Mouse (Mus musculus): ENCODE measurements around the gene Lig4. TPM values are rescaled to one million over a fixed set of nuclear protein-coding genes. Genes with fewer than 3 reads are reported as not detected.

The Lig4 gene
- 1 to 10 TPM; 7.1 to 9.8 (median 8.5) TPM for total RNA-seq (2022)

DNA sequence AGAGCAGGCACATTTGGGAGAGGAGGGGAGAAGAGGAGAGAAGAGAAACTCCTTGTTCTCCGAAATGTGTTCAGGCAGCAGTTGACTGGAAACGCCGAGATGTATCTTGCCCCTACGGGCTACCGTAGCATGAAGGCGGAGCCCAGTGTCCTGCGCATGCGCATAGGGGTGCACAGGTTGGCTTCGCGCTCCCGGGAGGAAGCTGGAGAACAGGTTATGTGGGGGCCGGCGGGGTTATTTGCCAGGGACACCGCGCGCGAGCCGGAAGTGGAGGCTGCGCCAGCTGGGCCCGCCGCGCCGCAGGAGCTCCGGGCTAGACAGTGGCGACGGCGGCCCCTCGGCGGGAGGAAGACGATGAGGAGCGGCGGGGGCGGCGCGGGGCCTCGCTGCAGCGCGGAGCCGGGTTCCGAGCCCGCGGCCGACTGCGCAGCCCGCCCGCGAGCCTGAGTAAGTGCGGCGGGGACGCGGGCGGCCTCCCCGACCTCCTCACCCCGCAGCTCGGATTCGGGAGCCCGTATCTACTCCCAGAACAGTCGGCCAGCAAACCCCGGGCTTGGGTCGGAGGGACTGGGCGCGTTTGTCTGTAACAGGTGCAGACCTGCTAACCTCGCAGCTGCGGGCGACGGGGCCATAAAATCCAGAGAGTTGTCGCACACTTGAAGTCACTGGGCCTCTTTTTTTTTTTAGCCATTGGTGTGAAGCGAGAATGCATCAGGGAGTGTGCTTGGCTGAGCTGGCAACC, at the start of gene Lig4, which contains the start of gene Abhd13:
TSS of gene Lig4 (minus strand) at position 114 of the 742 bp plus-strand sequence.
TSS of gene Abhd13 (plus strand) at position 135 of the 742 bp plus-strand sequence.
- peak; percentile 97 for DNase-seq

DNA sequence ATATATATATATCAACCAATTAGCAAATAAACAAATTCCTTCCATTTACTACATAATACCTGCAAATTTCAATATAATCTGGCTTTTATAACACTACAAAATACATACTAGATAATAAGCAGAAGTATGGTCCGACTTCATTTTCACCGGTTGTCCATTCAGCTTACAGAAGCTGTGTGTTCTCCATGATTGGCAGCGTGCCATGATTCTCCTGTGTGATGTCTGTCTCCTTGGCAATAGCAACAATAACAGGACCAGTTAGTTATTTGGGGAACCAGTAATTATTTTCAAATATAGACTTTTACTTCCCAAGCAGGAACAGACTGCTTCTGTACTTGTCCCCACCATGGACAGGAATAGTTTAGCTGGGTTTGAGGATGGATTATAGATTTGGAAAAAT, 39.7 kb upstream of the Lig4 start:
- DNase-seq: no peak

DNA sequence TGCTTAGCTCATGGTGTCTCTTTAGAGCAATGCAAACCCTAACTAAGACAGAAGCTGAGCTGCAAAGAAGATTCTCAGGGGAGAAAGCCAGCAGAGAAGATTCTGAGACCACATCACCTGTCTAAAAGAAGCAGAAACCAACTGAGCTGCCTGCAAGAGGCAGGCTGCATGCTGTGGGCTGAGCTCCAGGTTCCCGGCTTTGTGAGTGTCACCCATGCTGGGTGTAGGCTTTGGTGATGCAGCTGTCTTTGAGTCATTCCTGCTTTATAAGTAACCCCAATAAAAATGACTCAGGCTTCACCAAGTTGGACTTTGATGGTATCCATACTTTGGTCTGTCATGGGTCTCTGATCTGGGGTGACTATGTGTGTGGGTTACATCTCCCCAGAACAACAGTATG, 38.8 kb upstream of the Lig4 start:
- no peak for DNase-seq

DNA sequence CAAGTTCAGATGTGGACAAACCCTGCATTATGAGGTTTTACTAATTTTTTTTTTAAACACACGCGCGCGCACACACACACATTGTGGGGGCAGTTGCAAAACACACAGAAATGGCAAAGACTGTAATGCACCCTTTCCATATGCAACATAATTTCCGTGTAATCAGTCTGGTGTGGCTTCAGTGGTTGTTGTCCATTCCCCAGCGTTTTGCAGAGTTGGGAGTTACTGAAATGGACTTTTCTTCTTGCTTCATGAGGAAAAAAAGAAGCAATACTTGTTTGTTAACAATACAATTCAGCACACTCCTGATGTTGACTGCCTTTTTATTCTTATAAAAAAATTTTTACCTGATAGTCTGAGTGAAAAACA, 30.2 kb upstream of the Lig4 start:
- no peak for DNase-seq

DNA sequence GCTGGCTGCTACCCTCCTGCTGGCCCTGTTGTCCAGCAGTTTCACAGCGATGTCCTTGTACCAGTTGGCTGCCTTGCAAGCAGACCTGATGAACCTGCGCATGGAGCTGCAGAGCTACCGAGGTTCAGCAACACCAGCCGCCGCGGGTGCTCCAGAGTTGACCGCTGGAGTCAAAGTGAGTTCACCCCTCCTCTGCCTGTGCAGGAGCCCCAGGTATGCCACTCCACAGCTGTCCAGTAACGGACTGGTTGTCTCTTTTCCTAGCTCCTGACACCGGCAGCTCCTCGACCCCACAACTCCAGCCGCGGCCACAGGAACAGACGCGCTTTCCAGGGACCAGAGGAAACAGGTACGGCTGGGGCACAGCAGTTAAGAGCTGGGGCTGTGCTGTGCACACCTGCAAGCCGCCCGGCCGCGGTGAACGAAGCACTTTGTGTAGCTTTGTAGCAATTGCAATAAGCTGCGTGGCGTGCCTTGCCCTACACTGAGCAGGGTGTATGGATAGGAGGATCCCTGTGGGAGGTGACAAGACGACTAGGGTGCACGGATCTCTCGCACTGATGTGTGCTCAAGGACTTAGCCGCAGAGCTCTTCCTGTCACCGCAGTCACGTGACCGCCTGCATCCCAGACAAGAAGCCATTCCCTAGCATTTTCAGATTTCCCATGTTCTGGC, 29.6 kb upstream of the Lig4 start:
- DNase-seq: peak; percentile 45

DNA sequence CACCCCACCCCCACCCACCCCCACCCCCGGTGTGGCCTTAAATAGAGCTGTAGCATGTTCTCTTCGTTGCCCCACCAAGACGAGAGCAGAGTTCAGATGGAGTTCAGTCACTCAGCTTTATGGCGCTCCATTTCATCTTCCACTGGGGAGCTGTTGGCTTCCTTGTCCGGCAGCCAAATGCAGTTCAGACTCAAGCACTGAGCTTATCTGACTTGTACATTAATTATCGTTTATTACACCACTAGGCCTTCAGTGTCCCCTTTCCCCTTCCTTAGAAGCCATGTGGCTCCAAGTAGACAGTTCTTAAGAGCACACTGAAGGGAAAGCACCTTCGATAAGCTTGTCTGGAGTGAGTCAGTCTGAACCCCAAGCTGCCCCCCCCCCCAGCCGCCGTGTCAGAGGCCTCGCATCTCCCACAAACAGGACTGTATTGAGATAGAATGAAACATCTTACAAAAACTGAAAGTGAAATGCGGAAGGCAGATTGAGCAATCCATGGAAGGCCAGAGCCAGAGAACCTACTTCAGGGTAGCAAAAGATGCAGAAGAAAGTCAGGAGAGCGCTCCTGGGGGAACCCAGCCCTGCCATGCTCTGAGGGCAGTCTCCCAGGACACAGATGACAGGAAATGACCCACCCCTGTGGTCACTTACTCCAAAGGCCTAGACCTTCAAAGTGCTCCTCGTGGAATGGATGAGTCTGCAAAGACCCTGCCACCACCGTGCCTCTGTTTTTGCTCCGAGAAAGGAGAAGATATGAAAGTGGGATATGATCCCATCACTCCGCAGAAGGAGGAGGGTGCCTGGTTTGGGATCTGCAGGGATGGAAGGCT, 28.9 kb upstream of the Lig4 start, which contains the start of gene Tnfsf13b:
TSS of gene Tnfsf13b (plus strand) at position 312 of the 830 bp plus-strand sequence.
- peak; percentile 15 for DNase-seq

DNA sequence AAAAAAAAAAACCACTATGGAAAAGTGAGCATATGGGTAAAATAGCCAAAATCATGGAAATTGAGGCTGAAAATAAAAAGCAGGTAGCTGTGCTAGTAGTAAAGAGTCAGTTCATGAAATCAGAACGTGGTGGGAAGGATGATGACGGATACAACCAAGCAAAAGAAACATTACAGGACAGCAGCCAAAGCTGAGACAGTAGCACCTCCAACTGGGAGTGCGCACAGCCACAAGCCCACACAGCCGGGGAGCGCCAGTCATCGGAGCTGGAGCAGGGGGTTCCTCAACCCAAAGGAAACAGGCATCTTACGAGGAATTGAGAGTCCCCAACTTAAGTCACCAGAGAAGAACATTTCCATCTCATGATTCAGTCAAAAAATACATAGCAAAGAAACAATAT, 26.6 kb upstream of the Lig4 start:
- no peak for DNase-seq

DNA sequence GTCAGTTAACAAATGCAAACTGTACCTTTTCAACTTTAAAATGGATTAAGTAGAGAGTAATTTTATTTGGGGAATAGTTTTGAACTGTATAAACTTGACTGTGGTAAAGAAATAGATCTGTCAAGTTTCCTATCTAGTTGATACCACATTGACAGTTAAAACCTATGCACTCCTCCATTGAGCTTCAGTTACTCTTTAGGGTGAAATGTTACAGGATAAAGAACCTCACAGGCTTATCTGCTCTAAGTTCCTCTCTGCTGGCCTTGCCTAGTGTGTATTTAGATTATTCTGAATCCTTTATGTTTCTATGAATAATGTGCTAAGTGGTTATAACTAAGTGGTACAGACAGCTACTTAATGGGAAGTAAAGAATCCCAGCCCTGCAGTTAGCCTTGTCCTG, 2.7 kb upstream of the Lig4 start:
- no peak for DNase-seq

DNA sequence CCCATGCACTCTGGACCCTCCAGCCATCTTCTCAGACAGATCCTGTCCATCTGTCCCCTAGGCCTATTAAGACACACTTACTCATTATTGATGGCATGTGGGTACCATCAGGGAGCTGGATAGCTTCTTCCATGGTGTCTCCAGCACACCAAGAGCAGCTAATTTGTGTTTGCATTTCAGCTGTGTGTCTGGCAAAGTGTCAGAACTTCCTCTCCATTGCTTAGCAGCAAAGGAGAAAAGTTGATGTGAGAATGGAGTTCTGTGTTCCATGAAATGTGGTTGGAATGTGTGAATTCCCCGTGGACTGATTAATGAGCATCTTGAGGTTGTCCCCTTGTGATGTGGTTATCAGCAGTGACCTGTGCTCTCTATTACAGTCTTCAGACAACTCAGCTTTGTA, 2.3 kb upstream of the Lig4 start:
- no peak for DNase-seq

DNA sequence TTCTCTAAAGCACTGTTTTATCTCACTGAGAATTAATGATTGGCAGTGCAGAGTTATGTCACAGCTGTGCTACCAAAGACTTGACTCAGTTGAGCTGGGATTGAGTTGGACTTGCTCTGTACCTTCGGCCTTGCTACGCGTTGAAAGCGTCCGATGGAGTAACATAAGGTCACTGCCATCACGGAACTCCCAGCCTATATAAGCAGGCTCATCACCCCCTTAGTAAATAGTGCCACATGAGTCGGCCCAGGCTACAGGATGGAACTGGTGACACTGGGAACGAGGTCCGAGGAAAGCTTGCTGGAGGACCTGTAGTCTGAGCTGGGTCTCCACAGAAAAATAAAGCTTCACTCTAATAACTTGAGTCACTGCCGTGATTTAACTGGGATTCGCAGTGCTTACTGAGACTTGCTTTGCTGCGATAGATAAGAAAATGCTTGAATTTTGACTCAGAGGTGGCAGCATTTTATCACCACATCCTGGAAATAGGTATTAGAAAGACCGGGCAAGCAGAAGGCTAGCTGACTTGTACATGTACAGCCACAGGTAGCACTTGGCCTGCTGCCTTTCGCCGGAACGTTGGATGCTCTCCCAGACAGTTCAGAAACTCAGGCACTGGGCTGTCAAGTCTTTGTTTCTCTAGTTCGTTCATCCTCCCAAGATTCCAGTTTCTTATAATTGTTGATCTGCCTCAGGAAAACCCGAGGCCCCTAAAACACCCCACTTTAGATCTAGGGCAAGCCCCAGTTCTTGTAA, 1.2 kb upstream of the Lig4 start:
- DNase-seq: no peak

DNA sequence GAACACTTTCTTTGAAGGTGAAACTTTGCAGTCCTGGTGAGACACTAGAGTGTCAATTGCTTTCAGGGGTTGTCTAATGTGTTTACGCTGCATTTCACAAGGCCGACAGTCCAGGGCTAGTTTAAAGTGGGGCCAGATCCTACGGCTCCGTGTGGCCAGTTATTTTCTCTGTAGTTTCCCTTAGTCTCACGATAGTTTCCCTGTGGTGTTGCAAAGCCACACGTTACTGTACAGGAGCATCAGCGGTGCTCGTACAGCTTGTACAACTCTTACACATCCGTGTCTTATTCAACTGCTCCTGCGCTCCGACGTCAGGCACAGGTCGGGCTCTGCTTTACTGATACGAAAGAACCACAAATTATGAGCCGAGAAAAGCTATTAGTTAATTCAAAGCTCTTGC, 470 bp downstream of the Lig4 start:
- no peak for DNase-seq

DNA sequence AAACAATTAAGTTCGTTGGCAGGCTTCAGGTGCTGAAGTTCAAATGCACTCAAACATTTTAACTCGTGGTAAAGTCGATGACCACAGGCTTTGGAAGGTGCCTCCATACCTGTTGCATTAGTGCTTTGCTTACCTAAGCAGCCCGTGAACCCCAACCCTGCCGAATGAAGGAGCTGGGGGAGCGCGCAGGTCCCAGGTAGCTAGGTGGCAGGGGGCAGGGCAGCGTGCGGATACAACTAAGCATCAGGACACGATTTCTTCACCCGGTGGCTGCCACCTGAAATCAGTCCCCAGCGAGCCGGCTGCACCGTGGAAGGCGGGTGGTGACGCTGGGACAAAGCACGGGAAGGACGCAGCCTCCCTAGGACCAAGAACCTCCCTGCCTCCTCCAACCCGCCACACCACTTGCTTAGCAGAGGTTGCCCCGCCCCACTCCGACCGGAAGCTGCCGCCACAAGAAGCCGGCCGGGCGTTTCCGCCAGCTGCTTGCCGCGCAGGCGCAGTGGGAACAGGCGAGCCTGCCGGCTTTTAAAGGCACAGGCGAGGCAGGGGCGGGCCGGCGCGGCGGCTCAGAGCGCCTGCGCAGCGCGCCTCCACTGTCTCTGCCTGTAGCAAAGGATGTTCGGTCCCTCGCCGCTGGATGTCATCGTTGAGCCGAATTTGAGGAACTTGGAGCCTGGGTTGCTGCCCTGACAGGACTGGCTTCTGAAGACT, 1.4 kb downstream of the Lig4 start:
- DNase-seq: peak; percentile 99

DNA sequence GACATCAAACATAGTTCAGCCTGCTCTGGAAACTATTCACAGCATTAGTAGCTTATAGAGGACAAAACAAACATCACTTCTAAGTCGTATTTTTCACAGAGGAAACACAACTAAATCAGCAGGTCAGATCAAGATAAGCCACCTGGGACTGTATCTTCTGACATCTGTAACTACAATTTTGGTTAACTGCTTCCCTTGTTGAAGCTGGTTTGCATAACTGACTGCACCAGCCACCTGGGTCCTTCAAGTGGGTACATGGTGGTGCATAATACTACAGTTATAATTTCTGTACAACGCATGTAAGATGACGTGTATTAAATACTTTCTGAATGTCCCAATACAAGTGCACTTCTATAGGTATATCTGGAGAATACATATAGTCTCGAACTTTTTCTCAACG, 2.2 kb downstream of the Lig4 start:
- no peak for DNase-seq

DNA sequence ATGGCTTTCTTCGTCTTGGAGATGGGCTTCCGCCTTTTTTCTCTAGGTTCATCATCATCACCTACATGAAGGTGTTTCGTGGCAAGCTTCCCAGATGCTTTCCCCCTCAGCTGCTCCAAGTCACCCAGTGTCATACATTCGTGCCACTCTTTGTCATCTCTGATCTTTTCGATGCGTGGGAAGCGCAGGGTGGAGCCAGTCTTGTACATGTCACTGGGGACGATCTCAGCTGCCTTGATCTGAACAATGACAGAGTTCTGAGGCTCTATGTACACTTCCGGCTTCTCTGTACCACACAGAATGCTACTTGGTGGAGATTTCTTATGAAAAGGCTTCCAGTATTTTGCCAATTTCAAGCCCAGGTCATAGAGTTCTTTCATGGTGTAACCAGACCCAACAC, 5.6 kb downstream of the Lig4 start:
- no peak for DNase-seq

DNA sequence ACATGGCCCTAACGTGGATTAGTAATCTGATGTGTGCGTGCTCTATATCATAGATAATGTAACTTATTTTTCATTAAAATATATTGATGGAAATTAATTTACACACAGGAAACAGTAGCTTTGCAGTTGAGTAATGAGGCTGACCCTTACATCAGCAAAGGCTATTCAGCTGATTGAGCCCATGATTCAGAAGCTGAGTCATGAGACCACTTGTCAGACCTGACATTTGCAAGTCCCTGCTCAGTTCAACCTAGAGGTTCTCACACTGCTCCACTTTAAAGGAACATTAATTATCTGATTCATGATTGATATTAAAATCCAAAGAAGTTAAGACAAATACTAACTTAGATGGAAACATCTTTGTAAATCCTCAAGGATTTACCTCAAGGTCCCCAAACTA, 17.6 kb downstream of the Lig4 start:
- DNase-seq: peak; percentile 27

DNA sequence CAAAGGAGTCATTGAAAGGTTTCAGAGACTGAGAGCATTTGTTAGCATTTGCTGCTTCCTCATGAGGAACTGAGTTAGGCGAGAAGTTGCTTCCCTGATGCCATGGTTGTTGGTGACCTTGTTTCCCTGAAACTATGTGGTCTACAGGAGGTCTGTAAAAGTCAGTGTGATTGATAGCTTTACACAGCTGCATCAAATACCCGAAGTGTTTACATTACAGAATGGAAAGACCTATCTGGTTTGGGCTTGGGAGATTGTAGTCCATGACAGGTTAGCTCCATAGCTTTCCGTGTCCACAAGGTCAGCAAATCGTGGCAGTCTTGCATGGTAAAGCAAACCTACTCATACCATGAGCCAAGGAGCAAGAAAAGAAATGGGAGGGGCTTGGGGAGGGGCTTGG, 19.1 kb downstream of the Lig4 start:
- no peak for DNase-seq

DNA sequence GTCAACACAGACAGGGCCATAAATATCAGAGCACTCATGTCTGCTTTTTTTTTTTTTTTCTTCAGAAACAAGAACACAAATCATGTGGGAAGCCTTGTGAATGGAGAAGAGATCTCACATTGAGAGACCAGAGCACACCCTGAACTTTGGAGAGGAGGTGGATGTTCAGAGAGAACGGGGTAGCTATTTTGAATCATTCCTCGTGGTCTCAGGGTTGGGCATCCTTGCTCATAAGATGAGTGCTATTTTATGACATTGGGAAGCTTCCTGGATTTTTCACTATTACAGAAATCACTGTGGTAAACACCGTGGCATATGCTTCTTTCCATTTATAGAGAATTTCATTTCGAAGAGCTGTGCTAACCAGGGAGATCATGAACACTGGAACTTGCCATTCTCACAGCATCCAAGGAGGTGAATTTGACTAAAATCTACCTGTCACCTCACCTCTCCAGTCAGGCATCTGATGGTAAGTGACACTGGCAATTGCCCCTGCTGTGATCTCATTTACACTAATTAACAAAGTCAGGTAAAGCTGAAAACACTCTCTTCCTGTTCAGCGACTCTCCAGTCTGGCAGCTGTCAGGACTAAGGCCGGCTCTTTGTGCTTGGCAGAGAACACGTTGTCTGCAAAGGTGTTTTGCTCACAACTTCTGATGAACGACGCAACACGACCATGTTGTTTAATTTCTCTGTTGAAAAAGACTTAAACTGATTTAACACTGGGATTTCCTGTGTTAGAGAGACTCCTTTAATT, 28.2 kb downstream of the Lig4 start:
- DNase-seq: no peak

DNA sequence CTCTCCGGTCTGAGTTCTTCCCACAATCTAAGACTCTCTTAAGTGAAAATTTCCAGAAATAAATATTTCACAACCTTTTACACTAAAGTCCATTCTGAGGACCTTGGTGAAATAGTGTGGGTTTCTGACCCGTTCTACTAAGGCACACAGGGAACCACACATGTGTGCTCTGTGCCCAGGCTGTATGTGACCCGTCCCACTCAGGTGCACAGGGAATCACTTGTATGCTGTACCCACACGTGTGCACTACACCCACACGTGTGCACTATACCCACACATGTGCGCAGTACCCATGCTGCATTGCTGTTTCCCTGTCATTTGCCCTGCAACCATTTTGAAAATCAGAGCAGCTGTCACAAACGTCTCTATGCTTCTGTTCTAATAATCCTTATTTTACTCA, 41.9 kb downstream of the Lig4 start:
- DNase-seq: no peak

DNA sequence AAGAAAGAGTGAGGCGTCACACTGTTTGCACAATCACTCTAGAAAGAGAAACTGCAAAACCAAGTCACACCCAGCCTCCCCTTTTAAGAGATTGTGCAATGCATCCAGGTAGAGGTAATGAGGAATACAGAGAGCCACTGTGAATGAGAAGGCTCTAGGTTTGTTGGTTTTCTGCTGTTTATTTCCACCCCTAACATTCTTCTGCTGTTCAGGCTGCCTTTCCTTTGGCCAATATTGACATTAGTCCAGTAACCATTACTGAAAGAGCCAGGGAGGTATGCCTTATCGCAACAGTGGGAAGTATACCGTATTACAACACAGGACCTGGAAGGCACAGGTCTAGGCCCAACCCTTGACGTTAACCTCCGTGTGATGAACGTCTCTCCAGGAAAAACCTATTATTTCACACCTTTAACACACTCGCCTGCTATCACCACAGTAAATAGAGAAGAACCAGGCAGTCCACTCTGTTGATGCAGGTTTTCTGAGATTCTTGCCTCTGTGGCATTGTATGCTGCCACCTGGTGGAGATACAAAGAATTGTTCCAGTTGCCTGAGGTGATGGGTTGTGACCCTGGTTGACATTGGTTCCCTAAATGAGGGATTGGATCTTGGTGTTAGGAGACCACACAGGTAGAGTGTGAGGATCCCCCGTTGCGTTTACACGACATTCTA, 42.5 kb downstream of the Lig4 start:
- peak; percentile 5 for DNase-seq

DNA sequence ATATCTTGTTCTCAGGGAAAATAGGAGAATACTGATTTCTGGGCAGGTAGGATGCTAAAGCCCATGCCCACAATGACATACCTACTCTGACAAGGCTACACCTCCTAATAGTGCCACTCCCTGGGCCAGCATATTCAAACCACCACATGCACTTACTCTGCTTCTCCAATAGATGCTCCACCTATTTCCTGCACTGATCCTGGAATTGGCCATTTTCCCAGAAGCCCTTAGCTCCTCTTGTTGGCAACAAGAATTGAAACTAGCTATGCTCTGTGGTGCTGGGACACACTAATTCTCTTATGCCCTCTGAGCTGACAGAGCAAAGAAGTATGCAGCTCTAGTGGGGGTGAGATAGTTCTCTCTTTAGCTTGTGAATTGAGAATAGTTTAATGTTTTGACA, 44.8 kb downstream of the Lig4 start:
- DNase-seq: no peak

All from adrenal gland, adult 8-10 months (tissue).